Mouse (Mus musculus) naive thymus-derived CD4-positive, alpha-beta T cell, adult 5 months (primary cell): ENCODE data around the gene Ubac1. TPM values are rescaled to one million over a fixed set of nuclear protein-coding genes. Genes with fewer than 3 reads are reported as not detected.

ENCODE experiments used
- polyA plus RNA-seq: library from polyadenylated mRNA; unstranded; fragments of 100-300 nt; shearing (Covaris generic); gene quantifications from one replicate; pipeline ENCODE4 v1.2.1, GENCODE M21; 2017

The Ubac1 gene
- polyA plus RNA-seq = 88.4 TPM

DNA sequence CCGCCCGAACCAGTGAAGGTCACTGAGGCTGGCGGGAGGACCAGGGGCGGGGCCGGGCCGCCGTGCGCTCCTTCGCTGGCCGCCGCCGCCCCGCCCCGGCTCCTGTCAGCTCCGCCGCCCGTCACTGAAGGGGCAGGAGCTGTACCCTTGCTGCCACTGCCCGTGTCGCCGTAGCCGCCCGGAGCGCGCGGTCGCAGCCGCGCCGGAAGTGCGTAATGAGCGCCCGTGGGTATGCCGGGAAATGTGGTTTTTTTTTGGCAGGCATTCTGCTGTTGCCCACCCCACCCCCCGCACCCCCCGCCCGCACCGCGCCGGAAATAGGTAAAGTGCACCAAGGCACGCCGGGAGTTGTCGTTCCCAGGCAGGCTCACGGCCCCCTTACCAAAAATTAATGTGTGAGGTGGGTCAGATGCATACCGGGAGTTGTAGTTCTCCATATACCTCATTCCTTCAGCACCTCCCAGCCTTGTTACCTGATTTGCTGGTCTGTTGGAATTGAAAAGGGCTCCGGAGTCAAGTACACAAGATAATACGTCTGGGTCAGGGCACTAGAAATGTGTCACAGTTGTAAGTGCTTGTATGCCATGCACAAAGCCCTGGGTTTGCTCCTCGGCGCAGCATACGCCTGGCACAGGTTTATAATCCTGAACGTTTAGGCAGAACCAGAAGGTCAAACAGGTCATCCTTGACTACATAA is at the start of gene Ubac1:
Ubac1 (minus strand) TSS at position 187 of the 697 bp plus-strand sequence.

DNA sequence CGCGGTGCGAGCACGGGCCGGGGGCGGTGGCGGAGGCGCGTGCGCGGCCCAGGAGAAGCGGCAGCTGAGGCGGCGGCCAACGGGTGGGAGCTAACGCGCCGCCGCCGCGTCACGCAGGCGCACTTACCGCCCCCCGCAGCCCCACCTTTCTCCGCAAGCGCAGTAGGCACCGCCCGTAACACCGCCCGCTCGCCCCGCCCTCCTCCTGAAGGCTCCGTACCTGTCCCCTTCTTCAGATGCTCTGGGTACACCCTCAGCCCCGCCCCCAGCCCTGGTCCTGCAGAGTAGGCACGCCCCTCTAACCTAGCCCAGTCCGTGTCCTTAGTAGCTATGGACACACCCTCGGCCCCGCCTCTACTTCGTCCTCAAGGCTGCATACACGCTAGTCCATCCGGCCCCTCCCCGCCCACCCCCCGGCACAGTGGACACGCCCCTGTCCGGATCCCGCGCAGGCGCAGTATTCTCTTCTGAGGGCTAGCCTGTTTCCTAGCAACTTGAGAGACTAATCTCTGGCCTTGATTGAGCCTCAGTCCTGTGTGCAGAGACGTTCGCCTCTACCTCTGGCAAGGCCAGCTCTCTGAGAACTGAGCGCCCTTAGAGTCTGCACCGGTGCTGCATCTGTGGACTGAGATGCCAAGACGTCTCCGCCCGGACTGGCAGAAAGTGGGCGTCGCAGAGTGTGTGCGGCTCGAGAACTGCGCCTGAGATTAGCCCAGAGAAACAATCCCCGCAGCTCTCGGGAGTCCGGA is 38.2 kb downstream of the Ubac1 start, which contains the start of gene Camsap1:
Camsap1 (minus strand) TSS at position 124 of the 749 bp plus-strand sequence.

Other genes starting within 250 kb of the Ubac1 start
- gene Lcn11, start 244.7 kb downstream of the Ubac1 start, polyA plus RNA-seq = not detected
- gene Gm13539, start 239.5 kb downstream of the Ubac1 start, polyA plus RNA-seq = not detected
- not detected for gene Glt6d1, start 205.9 kb downstream of the Ubac1 start, polyA plus RNA-seq
- not detected for gene Lcn9, start 198.6 kb downstream of the Ubac1 start, polyA plus RNA-seq
- not detected for gene Sohlh1, start 174.5 kb downstream of the Ubac1 start, polyA plus RNA-seq
- not detected for gene Kcnt1, start 158.0 kb downstream of the Ubac1 start, polyA plus RNA-seq
- 33.2 TPM for gene Camsap1, start 38.5 kb downstream of the Ubac1 start, polyA plus RNA-seq
- gene Nacc2, start 101.5 kb upstream of the Ubac1 start, polyA plus RNA-seq = 4.3 TPM
- not detected for gene Lhx3, start 186.5 kb upstream of the Ubac1 start, polyA plus RNA-seq
- gene Qsox2, start 215.8 kb upstream of the Ubac1 start, polyA plus RNA-seq = 6.3 TPM